ENCODE assay signal across 8 mouse cellular contexts in genomic region chr3:89164506-89165267, GRCm38 (mm10). TPM values are rescaled to one million over a fixed set of nuclear protein-coding genes. Genes with fewer than 3 reads are reported as not detected.
DNase-seq lines count a peak whose midpoint lies in the region; ATAC-seq and TF ChIP-seq lines count a peak whose summit lies in the region.

Gene Clk2 (plus strand): TSS chr3:89164795.

- H3K4me3 ChIP-seq in MEL (ENCODE audit: control insufficient read depth in 1 of 2, insufficient read depth in 1 of 2, low read depth in 2 of 2, low read length in 2 of 2): peak within 1 kb of the TSS; percentile 76 to 80
- H3K4me3 ChIP-seq in cerebellum, adult 2 months (replicated peaks; ENCODE audit: insufficient read depth, low read depth, low read length): peak within 1 kb of the TSS; percentile 83
- H3K4me3 ChIP-seq in lung, postnatal 0 days (ENCODE audit: low read depth, low read length): peak within 1 kb of the TSS; percentile 88

- peak within 1 kb of the TSS; percentile 67 for H3K4me2 ChIP-seq in lung, postnatal 0 days (replicated peaks; ENCODE audit: low read depth, low read length)

- H3K4me1 ChIP-seq in MEL (ENCODE audit: control insufficient read depth in 1 of 2, insufficient read depth in 2 of 2, low read length in 2 of 2): peaks cover 8 to 20% of the 10 kb centered on the region in 2 experiments
- peaks cover 8% of the 10 kb centered on the region; the same call in 1 of the 2 replicates for H3K4me1 ChIP-seq in cerebellum, adult 2 months (ENCODE audit: control insufficient read depth, insufficient read depth, low read length)
- H3K4me1 ChIP-seq in lung, postnatal 0 days (ENCODE audit: insufficient read depth, low read depth, low read length): peaks cover 9% of the 10 kb centered on the region

- no peak for TF ChIP-seq CTCF in MEL (IDR thresholded peaks at IDR 0.05 in 2 of 3, conservative IDR thresholded peaks at IDR 0.05 in 1 of 3; ENCODE audit: control insufficient read depth in 1 of 3, insufficient read depth in 1 of 3, low read depth in 2 of 3, low read length in 3 of 3, poor library complexity in 1 of 3, severe bottlenecking in 1 of 3)
- no peak for TF ChIP-seq CTCF in cerebellum, adult 2 months (IDR thresholded peaks at IDR 0.05; ENCODE audit: borderline replicate concordance, insufficient read depth, low read depth, low read length)
- no peak for TF ChIP-seq CTCF in lung, postnatal 0 days (IDR thresholded peaks at IDR 0.05)

- peaks cover 11 to 19% of the 10 kb centered on the region in 2 experiments for H3K36me3 ChIP-seq in MEL (ENCODE audit: control insufficient read depth in 1 of 2, insufficient read depth in 2 of 2, low read length in 2 of 2)
- peaks cover 16% of the 10 kb centered on the region for H3K36me3 ChIP-seq in lung, postnatal 0 days (ENCODE audit: insufficient read depth, low read length)

- ATAC-seq in hematopoietic stem cell, adult 5-6 weeks (replicated peaks in 1 of 2; ENCODE audit: insufficient read depth in 1 of 2, low FRiP score in 2 of 2, low TSS enrichment in 1 of 2, low read depth in 1 of 2, poor library complexity in 2 of 2, severe bottlenecking in 2 of 2): peak; percentile 94 to 97
- ATAC-seq in lung, postnatal 0 days: peak; percentile 99

- peaks cover 29% of the 10 kb centered on the region for H3K79me2 ChIP-seq in MEL (ENCODE audit: control insufficient read depth, insufficient read depth, low read length, poor library complexity)

- H3K27me3 ChIP-seq in MEL (ENCODE audit: control insufficient read depth in 1 of 2, insufficient read depth in 2 of 2, low read length in 2 of 2): no peaks in the 10 kb centered on the region
- no peaks in the 10 kb centered on the region for H3K27me3 ChIP-seq in cerebellum, adult 2 months (ENCODE audit: control insufficient read depth, insufficient read depth, low read length)
- H3K27me3 ChIP-seq in lung, postnatal 0 days (replicated peaks; ENCODE audit: insufficient read depth, low read length): no peaks in the 10 kb centered on the region

- no peaks in the 10 kb centered on the region for H3K9me3 ChIP-seq in MEL (replicated peaks; ENCODE audit: insufficient read depth, low read length)
- H3K9me3 ChIP-seq in lung, postnatal 0 days (ENCODE audit: low read length): no peaks in the 10 kb centered on the region

- peak; percentile 85 to 98 for TF ChIP-seq POLR2A in MEL (IDR thresholded peaks at IDR 0.05; ENCODE audit: control insufficient read depth in 1 of 2, insufficient read depth in 1 of 2, low read depth in 1 of 2, low read length in 2 of 2, poor library complexity in 1 of 2)
- peak; percentile 90; the same call in 1 of the 2 replicates for TF ChIP-seq POLR2A in cerebellum, adult 2 months (IDR thresholded peaks at IDR 0.05; ENCODE audit: borderline replicate concordance, insufficient read depth, low read length)

- H3K27ac ChIP-seq in MEL (ENCODE audit: control insufficient read depth, low read depth, low read length): peak within 1 kb of the TSS; percentile 89
- peak within 1 kb of the TSS; percentile 26 for H3K27ac ChIP-seq in cerebellum, adult 2 months (ENCODE audit: insufficient read depth, low read length)
- peak within 1 kb of the TSS; percentile 98 for H3K27ac ChIP-seq in lung, postnatal 0 days (ENCODE audit: low read length)

- peak within 1 kb of the TSS; percentile 95 for H3K9ac ChIP-seq in MEL (ENCODE audit: control insufficient read depth, low read depth, low read length, poor library complexity, severe bottlenecking)
- H3K9ac ChIP-seq in lung, postnatal 0 days (replicated peaks; ENCODE audit: low read depth): peak within 1 kb of the TSS; percentile 95

- no peak for TF ChIP-seq RAD21 in MEL (IDR thresholded peaks at IDR 0.05; ENCODE audit: low read depth, low read length)

- under 1% methylated on average over 75 of the region's 79 CpGs for WGBS in cerebellum, adult 2 months
- under 1% methylated on average over 70 of the region's 79 CpGs for WGBS in lung, postnatal 0 days

- TF ChIP-seq EP300 in MEL (IDR thresholded peaks at IDR 0.05; ENCODE audit: low read depth in 1 of 2, low read length in 2 of 2): peak; percentile 21 to 51; a peak in 3 of 4 replicates
- no peak for TF ChIP-seq EP300 in lung, postnatal 0 days (IDR thresholded peaks at IDR 0.05)

- peak; percentile 99 for DNase-seq in MEL (ENCODE audit: low read depth, low spot score)
- peak; percentile 95 to 96 for DNase-seq in cerebellum, adult 2 months
- peak; percentile 91 for DNase-seq in forelimb bud, embryonic 11.5 days (ENCODE audit: low read depth, low spot score)
- DNase-seq in layer of hippocampus, adult 9-11 months: peak; percentile 95
- DNase-seq in lung, postnatal 0 days (ENCODE audit: low spot score): peak; percentile 97
- peak; percentile 88 for DNase-seq in ovary, postnatal 14 days (ENCODE audit: low spot score)
- DNase-seq in thymus, postnatal 14 days: peak; percentile 97

TF ChIP-seq in MEL, 35 proteins besides CTCF, POLR2A, EP300 and RAD21:
- TF ChIP-seq USF2 (IDR thresholded peaks at IDR 0.05; ENCODE audit: borderline replicate concordance in 1 of 2, insufficient read depth in 1 of 2, low read depth in 1 of 2, low read length in 2 of 2) (peak in 1 of 2 experiments; percentile 64; a peak in 1 of 4 replicates), RCOR1 (IDR thresholded peaks at IDR 0.05; ENCODE audit: low read depth, low read length) (peak; percentile 44; the same call in 1 of the 2 replicates), ZNF384 (IDR thresholded peaks at IDR 0.05; ENCODE audit: low read depth, low read length) (peak; percentile 53), KAT2A (conservative IDR thresholded peaks at IDR 0.05; ENCODE audit: low read depth, low read length) (peak; percentile 24; the same call in 1 of the 2 replicates), UBTF (IDR thresholded peaks at IDR 0.05; ENCODE audit: borderline replicate concordance, insufficient read depth, low read depth, low read length) (peak; percentile 93; the same call in 1 of the 2 replicates), JUND (IDR thresholded peaks at IDR 0.05; ENCODE audit: low read depth, low read length) (0 out of 2 replicates have a peak, but pooled peaks have one; percentile 56), ZMIZ1 (IDR thresholded peaks at IDR 0.05; ENCODE audit: low read depth, low read length) (peak; percentile 99), MYC (IDR thresholded peaks at IDR 0.05; ENCODE audit: low read depth, low read length) (peak; percentile 94), GATA1 (IDR thresholded peaks at IDR 0.05; ENCODE audit: low read depth, low read length) (no peak), TBP (IDR thresholded peaks at IDR 0.05; ENCODE audit: low read depth, low read length) (peak; percentile 91), MAFK (IDR thresholded peaks at IDR 0.05; ENCODE audit: borderline replicate concordance, low read depth, low read length) (no peak), BHLHE40 (IDR thresholded peaks at IDR 0.05; ENCODE audit: borderline replicate concordance, low read depth, low read length) (peak; percentile 87), CHD2 (IDR thresholded peaks at IDR 0.05; ENCODE audit: low read length) (no peak), GABPA (IDR thresholded peaks at IDR 0.05; ENCODE audit: low read depth, low read length) (no peak), TCF12 (IDR thresholded peaks at IDR 0.05; ENCODE audit: low read depth, low read length) (peak; percentile 84), ZKSCAN1 (IDR thresholded peaks at IDR 0.05; ENCODE audit: low read depth, low read length) (no peak), MXI1 (IDR thresholded peaks at IDR 0.05; ENCODE audit: low read depth, low read length) (peak; percentile 98), MYB (IDR thresholded peaks at IDR 0.05; ENCODE audit: low read depth, low read length) (no peak), MAZ (IDR thresholded peaks at IDR 0.05; ENCODE audit: low read depth, low read length) (peak; percentile 51; the same call in 1 of the 2 replicates), USF1 (IDR thresholded peaks at IDR 0.05; ENCODE audit: low read depth, low read length) (peak; percentile 92), MAX (IDR thresholded peaks at IDR 0.05; ENCODE audit: low read length) (peak; percentile 98), ELF1 (IDR thresholded peaks at IDR 0.05; ENCODE audit: low read depth, low read length) (peak; percentile 69), POLR2AphosphoS2 (IDR thresholded peaks at IDR 0.05; ENCODE audit: low read length) (peak; percentile 98), NRF1 (IDR thresholded peaks at IDR 0.05; ENCODE audit: insufficient read depth, low read depth, low read length, poor library complexity, severe bottlenecking) (peak; percentile 65), HCFC1 (IDR thresholded peaks at IDR 0.05; ENCODE audit: low read depth, low read length) (peak; percentile 83), TAL1 (IDR thresholded peaks at IDR 0.05; ENCODE audit: low read length) (no peak), ETS1 (IDR thresholded peaks at IDR 0.05; ENCODE audit: low read depth, low read length) (peak; percentile 60; the same call in 1 of the 2 replicates), SIN3A (IDR thresholded peaks at IDR 0.05; ENCODE audit: low read length) (peak; percentile 83), CHD1 (IDR thresholded peaks at IDR 0.05; ENCODE audit: low read depth, low read length) (no peak), SMC3 (IDR thresholded peaks at IDR 0.05; ENCODE audit: low read depth, low read length) (no peak), POLR2AphosphoS5 (IDR thresholded peaks at IDR 0.05; ENCODE audit: borderline replicate concordance, low read depth, low read length) (no peak), MEF2A (IDR thresholded peaks at IDR 0.05; ENCODE audit: extremely low read depth, insufficient replicate concordance, low read depth, low read length, poor library complexity, severe bottlenecking) (no peak), E2F4 (IDR thresholded peaks at IDR 0.05; ENCODE audit: borderline replicate concordance, low read depth, low read length) (no peak), NELFE (IDR thresholded peaks at IDR 0.05; ENCODE audit: low read depth, low read length) (peak; percentile 95), ZC3H11A (IDR thresholded peaks at IDR 0.05; ENCODE audit: low read depth, low read length) (no peak)

RNA-seq across cellular contexts. Expression of gene Clk2, which starts in this region (rescaled TPM):
- 27.5 and 28.2 TPM in 2 replicates for total RNA-seq in MEL (2012; rRNA removed)
- polyA plus RNA-seq in MEL (2012; ENCODE audit: insufficient read depth in 1 of 2, insufficient read length in 2 of 2, low read depth in 1 of 2, low replicate concordance in 2 of 2, missing spikeins in 1 of 2): 100 to 1,000 TPM in 1 of 2 experiments, 10 to 100 TPM in 1; 83.6 to 138 TPM
- polyA plus RNA-seq in cerebellum, adult 2 months (2012; rRNA removed): 75.5 and 80.2 TPM in 2 replicates
- total RNA-seq in hematopoietic stem cell, adult 5-6 weeks (2017): 73.3 and 87.2 TPM in 2 replicates
- 16.2 and 17.7 TPM in 2 replicates for polyA plus RNA-seq in lung, postnatal 0 days (2015; fragmentation: Nextera tagmentation; extraction: Ambion mirVana)

Comparison
In these comparisons a context has a peak if more than half of its experiments do, and no peak if none do; other contexts are left out.
1. Peak in every context shown above with its lines: DNase-seq, ATAC-seq, H3K4me3 ChIP-seq and H3K27ac ChIP-seq.
2. H3K27ac ChIP-seq: peak in every context shown above with its lines; median percentile 98 in lung, postnatal 0 days; 89 in MEL; 26 in cerebellum, adult 2 months.